Mouse (Mus musculus): ENCODE measurements around the gene Slc16a13.
A peak's percentile ranks its signal among the peaks of the same experiment; 100 is the strongest.

DNA sequence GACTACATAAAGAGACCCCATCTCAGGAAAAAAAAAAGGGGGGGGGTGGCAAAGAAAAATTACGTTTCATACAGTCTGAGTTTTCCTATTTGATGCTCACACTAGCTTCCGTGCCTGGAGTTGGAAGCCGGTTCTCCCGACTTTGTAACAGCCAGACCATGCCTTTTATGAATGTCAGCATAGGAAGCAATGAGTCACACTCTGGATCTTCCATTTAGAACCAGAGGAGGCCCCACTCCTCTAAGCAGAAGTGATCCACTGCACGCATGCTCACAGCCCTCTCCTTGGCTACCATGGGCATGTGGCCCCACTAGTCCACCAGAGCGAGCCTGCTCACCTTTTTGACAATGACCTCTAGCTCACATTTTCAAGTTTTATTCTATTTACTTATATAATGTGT is 29.7 kb downstream of the Slc16a13 start:
- TF ChIP-seq CEBPB (IDR thresholded peaks at IDR 0.05; ENCODE audit: insufficient read depth, poor library complexity, severe bottlenecking) (no peak), POLR2A (IDR thresholded peaks at IDR 0.05; ENCODE audit: insufficient read length, low read depth) (peak; percentile 31), USF1 (IDR thresholded peaks at IDR 0.05; ENCODE audit: low read depth) (no peak), TCF3 (IDR thresholded peaks at IDR 0.05; ENCODE audit: insufficient read length, low read depth) (no peak), POLR2AphosphoS2 (IDR thresholded peaks at IDR 0.05; ENCODE audit: insufficient read length, low read depth) (no peak), MYOG (IDR thresholded peaks at IDR 0.05; ENCODE audit: control insufficient read depth in 1 of 3, insufficient read depth in 1 of 3, insufficient read length in 2 of 3, low read depth in 2 of 3) (no peak), TCF12 (IDR thresholded peaks at IDR 0.05; ENCODE audit: insufficient read depth, poor library complexity, severe bottlenecking) (no peak), E2F4 (IDR thresholded peaks at IDR 0.05; ENCODE audit: insufficient read depth) (no peak), MYOD1 (IDR thresholded peaks at IDR 0.05; ENCODE audit: control insufficient read depth in 1 of 3, insufficient read length in 2 of 3, low read depth in 2 of 3) (no peak)

Data from myocyte (in vitro differentiated cells).